Comparison of ENCODE assay signal across 8 mouse cellular contexts in genomic region chr12:108230821-108231794, GRCm38 (mm10). TPM values are rescaled to one million over a fixed set of nuclear protein-coding genes. Genes with fewer than 3 reads are reported as not detected.
A peak's percentile ranks its signal among the peaks of the same experiment; 100 is the strongest.
DNase-seq lines count a peak whose midpoint lies in the region; ATAC-seq lines count a peak whose summit lies in the region.

No protein-coding gene starts in this region.

- peak; percentile 82 for DNase-seq in cerebellum, adult 11 months
- peak; percentile 56 for DNase-seq in MN1 (ENCODE audit: low spot score)
- no peak for DNase-seq in left cerebral cortex, adult 18-20 months (ENCODE audit: low spot score in 2 of 2)

- H3K9ac ChIP-seq in forebrain, embryonic 13.5 days: peak overlapping the region; percentile 37; the same call in 1 of the 2 replicates
- no peak overlapping the region for H3K9ac ChIP-seq in kidney, embryonic 14.5 days (ENCODE audit: low read depth, low read length)
- no peak overlapping the region for H3K9ac ChIP-seq in midbrain, embryonic 15.5 days

- H3K4me2 ChIP-seq in forebrain, embryonic 13.5 days: no peak overlapping the region
- H3K4me2 ChIP-seq in kidney, embryonic 14.5 days (replicated peaks; ENCODE audit: low read depth, low read length): no peak overlapping the region
- H3K4me2 ChIP-seq in midbrain, embryonic 15.5 days: no peak overlapping the region

- no peaks in the 10 kb centered on the region for H3K27me3 ChIP-seq in forebrain, embryonic 13.5 days
- no peaks in the 10 kb centered on the region for H3K27me3 ChIP-seq in kidney, embryonic 14.5 days (ENCODE audit: control insufficient read depth, insufficient read depth, low read length)
- no peaks in the 10 kb centered on the region for H3K27me3 ChIP-seq in midbrain, embryonic 15.5 days (replicated peaks)

- H3K4me3 ChIP-seq in forebrain, embryonic 13.5 days: no peak overlapping the region
- H3K4me3 ChIP-seq in kidney, embryonic 14.5 days (ENCODE audit: low read length): no peak overlapping the region
- H3K4me3 ChIP-seq in midbrain, embryonic 15.5 days: no peak overlapping the region

- H3K27ac ChIP-seq in forebrain, embryonic 13.5 days: peak overlapping the region; percentile 57
- H3K27ac ChIP-seq in kidney, embryonic 14.5 days (ENCODE audit: low read depth, low read length): no peak overlapping the region
- peak overlapping the region; percentile 43; the same call in 1 of the 2 replicates for H3K27ac ChIP-seq in midbrain, embryonic 15.5 days

- WGBS in forebrain, embryonic 13.5 days: 58% methylated on average over 16 of the region's 18 CpGs
- WGBS in kidney, embryonic 14.5 days: 66% methylated on average over 16 of the region's 18 CpGs
- 56% methylated on average over 17 of the region's 18 CpGs for WGBS in midbrain, embryonic 15.5 days

- no peak for ATAC-seq in cerebellum, adult (ENCODE audit: insufficient number of reproducible peaks, low FRiP score, low TSS enrichment)
- ATAC-seq in forebrain, embryonic 13.5 days: peak; percentile 52
- peak; percentile 37 for ATAC-seq in kidney, embryonic 14.5 days (ENCODE audit: low FRiP score, low TSS enrichment)
- ATAC-seq in midbrain, embryonic 15.5 days (replicated peaks): no peak
- ATAC-seq in frontal cortex, adult (ENCODE audit: low TSS enrichment): no peak

- 0 out of 2 replicates have a peak, but pooled peaks cover 3% of the 10 kb centered on the region for H3K36me3 ChIP-seq in forebrain, embryonic 13.5 days (ENCODE audit: poor library complexity, severe bottlenecking)
- no peaks in the 10 kb centered on the region for H3K36me3 ChIP-seq in kidney, embryonic 14.5 days (ENCODE audit: control insufficient read depth, insufficient read depth, low read length)
- H3K36me3 ChIP-seq in midbrain, embryonic 15.5 days (replicated peaks): no peaks in the 10 kb centered on the region

- H3K9me3 ChIP-seq in forebrain, embryonic 13.5 days (replicated peaks): no peaks in the 10 kb centered on the region
- H3K9me3 ChIP-seq in kidney, embryonic 14.5 days (ENCODE audit: control insufficient read depth, low read length): no peaks in the 10 kb centered on the region
- H3K9me3 ChIP-seq in midbrain, embryonic 15.5 days: no peaks in the 10 kb centered on the region

- H3K4me1 ChIP-seq in forebrain, embryonic 13.5 days: peaks cover 50% of the 10 kb centered on the region
- peaks cover 20% of the 10 kb centered on the region for H3K4me1 ChIP-seq in kidney, embryonic 14.5 days (ENCODE audit: control insufficient read depth, insufficient read depth, low read length)
- peaks cover 36% of the 10 kb centered on the region for H3K4me1 ChIP-seq in midbrain, embryonic 15.5 days

RNA-seq across cellular contexts. Expression of gene Ccdc85c, which starts 44.1 kb away (rescaled TPM):
- 16.2 and 17.4 TPM in 2 replicates for polyA plus RNA-seq in forebrain, embryonic 13.5 days (2015; fragmentation: Nextera tagmentation; extraction: Ambion mirVana)
- 9.9 and 11.0 TPM in 2 replicates for polyA plus RNA-seq in kidney, embryonic 14.5 days (2014; fragmentation: Nextera tagmentation; extraction: Ambion mirVana)
- polyA plus RNA-seq in midbrain, embryonic 15.5 days (2015; fragmentation: Nextera tagmentation; extraction: Ambion mirVana): 15.3 and 15.8 TPM in 2 replicates
- 10 to 100 TPM; 75.6 to 77.6 TPM for total RNA-seq in left cerebral cortex, adult 18-20 months (2021)

RNA-seq across cellular contexts. Expression of gene Ccnk, which starts 51.7 kb away (rescaled TPM):
- 4.5 and 5.3 TPM in 2 replicates for polyA plus RNA-seq in forebrain, embryonic 13.5 days (2015; fragmentation: Nextera tagmentation; extraction: Ambion mirVana)
- 6.9 and 8.1 TPM in 2 replicates for polyA plus RNA-seq in kidney, embryonic 14.5 days (2014; fragmentation: Nextera tagmentation; extraction: Ambion mirVana)
- 2.4 and 3.7 TPM in 2 replicates for polyA plus RNA-seq in midbrain, embryonic 15.5 days (2015; fragmentation: Nextera tagmentation; extraction: Ambion mirVana)
- total RNA-seq in left cerebral cortex, adult 18-20 months (2021): 10 to 100 TPM; 30.3 to 34.3 TPM

RNA-seq across cellular contexts. Expression of gene Setd3, which starts 52.0 kb away (rescaled TPM):
- polyA plus RNA-seq in forebrain, embryonic 13.5 days (2015; fragmentation: Nextera tagmentation; extraction: Ambion mirVana): 90.0 and 91.6 TPM in 2 replicates
- 49.4 and 77.7 TPM in 2 replicates for polyA plus RNA-seq in kidney, embryonic 14.5 days (2014; fragmentation: Nextera tagmentation; extraction: Ambion mirVana)
- 88.0 and 95.0 TPM in 2 replicates for polyA plus RNA-seq in midbrain, embryonic 15.5 days (2015; fragmentation: Nextera tagmentation; extraction: Ambion mirVana)
- total RNA-seq in left cerebral cortex, adult 18-20 months (2021): 100 to 1,000 TPM; 178 to 186 TPM

Comparison
In these comparisons a context has a peak if more than half of its experiments do, and no peak if none do; other contexts are left out.
1. DNase-seq: peak in cerebellum, adult 11 months (single experiment) and MN1 (single experiment); none in left cerebral cortex, adult 18-20 months (0 of 2).
2. ATAC-seq: peak in forebrain, embryonic 13.5 days (single experiment) and kidney, embryonic 14.5 days (single experiment); none in cerebellum, adult (single experiment), midbrain, embryonic 15.5 days (single experiment) and frontal cortex, adult (single experiment).